Mouse (Mus musculus) adrenal gland, adult 18-20 months (tissue): ENCODE measurements around the gene Kcnd3. TPM values are rescaled to one million over a fixed set of nuclear protein-coding genes. Genes with fewer than 3 reads are reported as not detected.

ENCODE experiments used
- DNase-seq, 2 experiments: peaks; one replicate each; pipeline ENCODE4 v3.0.0; 2021 to 2022; ENCODE audit warnings: low spot score in 2 of 2
- total RNA-seq, 2 experiments: library from RNA; stranded (reverse); gene quantifications; 1 replicate in 1 of 2; 2 replicates in 1 of 2; pipeline ENCODE4 v1.2.3; 2021

Kcnd3 gene
- total RNA-seq, 2 experiments from 2014 or later: 4.2 to 9.3 TPM

DNA sequence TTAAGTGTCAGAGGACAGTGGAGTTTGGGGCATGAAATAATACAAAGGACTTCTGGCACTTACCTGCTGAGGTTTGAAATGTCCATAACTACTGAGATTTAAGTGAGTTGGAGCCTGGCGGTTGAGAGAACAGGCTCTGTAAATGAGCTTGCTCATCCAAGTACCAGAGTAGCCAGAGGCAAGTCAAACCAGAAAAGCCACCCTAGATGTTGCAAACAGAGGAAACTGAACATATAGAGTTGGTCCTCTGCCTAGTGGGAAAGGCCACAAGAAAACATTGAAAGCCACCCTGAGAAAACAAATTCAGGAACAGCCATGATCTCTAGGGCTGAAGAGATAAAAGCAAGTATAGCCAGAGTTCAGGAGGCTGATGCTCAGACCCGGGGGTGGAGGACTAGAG is 121.0 kb downstream of the Kcnd3 start:
- DNase-seq: no peak

DNA sequence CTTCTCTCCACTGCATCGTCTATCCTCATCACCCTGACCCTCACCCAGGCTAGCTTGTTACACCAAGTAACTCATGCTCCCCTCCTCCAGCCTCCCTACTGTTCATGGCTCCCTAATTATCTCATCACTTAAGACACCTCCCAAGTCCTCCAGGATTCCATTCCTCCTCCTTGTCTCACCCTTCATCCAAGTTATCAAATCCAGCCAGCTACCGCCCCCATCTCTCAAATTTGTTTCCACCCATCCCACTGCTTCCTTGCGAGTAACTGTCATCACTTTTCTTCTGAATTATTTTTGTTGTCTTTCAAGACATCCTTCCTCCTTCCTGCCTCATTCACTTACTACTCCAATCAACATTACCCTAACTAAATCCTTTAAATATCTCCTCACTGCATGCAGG is 126.2 kb downstream of the Kcnd3 start:
- DNase-seq: no peak

DNA sequence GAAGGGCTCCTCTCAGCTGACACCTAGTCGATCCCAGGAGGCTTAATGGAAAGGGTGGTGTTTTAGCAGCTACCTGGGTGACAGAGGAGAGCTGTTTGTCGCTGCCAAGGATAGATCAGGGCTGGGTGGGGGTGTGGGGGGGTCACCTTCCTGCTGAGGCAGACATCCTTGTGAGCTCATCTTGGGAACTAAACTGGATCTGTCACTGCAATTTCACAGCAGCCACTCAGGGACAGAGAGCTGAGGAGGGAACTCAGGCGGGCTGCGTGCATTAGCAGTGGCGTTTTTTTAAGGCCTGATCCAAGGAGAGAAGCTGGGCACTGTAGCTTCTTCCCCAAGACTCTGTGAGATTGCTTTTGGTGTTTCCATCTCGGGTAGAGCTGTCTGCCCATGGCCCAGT is 129.0 kb downstream of the Kcnd3 start:
- DNase-seq: no peak

DNA sequence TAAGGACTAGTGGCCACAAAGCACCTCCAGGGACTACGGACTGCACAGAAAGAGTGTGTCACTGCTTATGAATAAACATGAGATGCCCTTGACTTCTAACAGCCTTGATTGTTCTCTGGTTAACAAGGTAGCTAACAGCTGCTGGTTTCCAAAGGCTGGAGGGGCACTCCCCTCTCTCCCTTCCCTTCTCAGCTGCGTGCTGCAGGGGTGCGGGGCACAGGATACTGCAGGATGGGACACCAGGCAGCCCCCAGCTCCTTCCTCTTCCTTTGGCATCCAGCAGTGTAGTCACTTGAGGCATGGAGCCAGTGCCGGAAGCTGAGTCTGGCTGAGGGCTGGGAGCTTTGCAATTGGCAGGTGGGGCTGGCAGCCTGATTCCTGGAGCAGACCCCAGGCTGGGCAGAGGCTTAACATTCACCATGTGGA is 133.6 kb downstream of the Kcnd3 start:
- no peak for DNase-seq

DNA sequence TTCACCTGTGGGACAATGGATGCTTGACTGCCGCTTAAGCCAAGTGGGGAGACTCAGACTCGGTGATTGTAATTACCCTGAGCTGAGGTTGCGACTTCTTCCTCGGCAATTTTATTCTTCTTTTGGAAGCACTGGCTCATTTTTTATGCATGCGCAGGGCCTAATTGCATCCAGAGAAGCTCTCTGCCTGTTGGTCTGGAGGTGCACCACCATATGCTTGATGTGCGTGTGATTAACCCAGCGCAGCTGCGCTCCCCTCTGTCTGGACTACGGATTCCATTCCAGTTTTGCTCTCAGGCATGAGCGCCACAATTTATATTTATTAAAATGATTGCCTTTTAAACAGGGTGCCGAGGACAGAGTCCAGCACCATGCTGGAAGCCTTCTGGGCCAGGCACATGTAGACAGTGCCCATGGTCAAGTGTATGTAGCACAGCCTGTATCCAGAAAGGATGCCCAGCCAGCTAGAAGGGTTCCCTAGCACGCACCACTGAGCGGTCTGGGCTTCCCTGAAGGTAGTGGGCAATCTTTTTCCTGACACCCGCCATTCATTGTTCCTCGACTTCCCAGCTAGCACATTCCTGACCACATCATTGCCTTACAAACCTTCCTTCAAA is 138.0 kb downstream of the Kcnd3 start:
- no peak for DNase-seq

DNA sequence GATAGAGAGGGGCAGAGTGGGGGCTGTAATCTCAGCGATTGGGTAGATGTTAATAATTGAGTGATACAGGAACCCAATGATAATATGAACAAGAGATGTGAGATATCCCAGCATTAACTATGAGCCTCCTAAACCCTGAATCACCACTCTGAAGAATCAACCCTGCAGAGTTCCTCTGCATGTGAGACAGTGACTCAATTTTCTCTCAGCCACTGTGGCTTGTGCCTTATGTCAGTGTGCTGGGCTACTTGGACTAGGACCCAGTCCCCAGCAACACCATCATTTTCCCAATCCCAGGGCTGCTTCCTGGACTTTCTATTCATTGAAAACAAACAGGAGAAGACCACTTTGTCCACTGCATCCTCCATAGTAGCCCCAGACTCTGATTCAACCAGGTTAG is 139.6 kb downstream of the Kcnd3 start:
- DNase-seq: no peak

GRCm38 (mm10) chr3:105592246-105592645 is 140.1 kb downstream of the Kcnd3 start:
- no peak for DNase-seq

DNA sequence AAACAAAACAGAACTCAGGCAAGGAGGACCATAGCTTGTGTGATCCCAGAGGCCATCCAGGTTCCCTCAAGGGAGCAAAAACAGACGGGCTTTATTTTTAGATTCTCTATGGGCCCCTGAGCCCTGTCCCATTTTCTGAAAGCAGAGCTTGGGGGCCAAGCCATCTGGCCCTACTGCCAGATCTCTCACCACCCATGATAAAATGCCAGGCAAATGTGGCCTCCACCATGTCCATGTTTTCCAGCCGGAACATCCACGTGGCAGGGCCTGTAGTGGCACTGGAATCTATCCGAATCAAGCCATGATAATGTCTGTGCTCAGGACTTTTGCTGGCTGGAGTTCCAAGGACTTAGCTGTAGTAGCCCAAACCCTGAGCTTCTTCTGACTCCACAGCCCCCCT is 148.4 kb downstream of the Kcnd3 start:
- no peak for DNase-seq

GRCm38 (mm10) chr3:105602966-105603365 is 150.8 kb downstream of the Kcnd3 start:
- no peak for DNase-seq

DNA sequence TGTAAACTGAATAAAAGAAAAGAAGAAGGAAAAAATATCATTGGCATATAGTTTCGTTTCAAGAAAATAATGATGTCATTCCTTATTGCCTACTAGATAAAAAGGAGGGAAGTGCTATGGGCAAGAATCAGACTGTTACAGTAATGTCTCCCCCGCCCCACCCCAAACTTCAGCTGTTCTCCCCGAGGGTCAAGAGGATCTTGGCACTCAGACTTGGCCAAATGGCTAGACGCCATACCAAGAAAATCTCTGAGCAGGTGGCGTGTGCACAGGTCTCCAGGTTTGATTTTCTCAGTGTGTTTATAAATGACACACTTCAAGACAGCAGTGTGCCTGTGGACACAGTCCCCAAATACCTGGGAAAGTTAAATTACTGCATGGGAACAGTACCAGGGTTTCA is 153.6 kb downstream of the Kcnd3 start:
- DNase-seq: no peak

GRCm38 (mm10) chr3:105608857-105609256 is 156.7 kb downstream of the Kcnd3 start:
- DNase-seq: no peak

- no peak for DNase-seq
These were observed 159.6 kb downstream of the Kcnd3 start for GRCm38 (mm10) chr3:105611531-105612422.

GRCm38 (mm10) chr3:105612423-105612814 is 160.3 kb downstream of the Kcnd3 start:
- no peak for DNase-seq

GRCm38 (mm10) chr3:105616861-105617743 is 165.0 kb downstream of the Kcnd3 start:
- no peak for DNase-seq

- no peak for DNase-seq
These were observed 169.0 kb downstream of the Kcnd3 start for GRCm38 (mm10) chr3:105621154-105621553.

GRCm38 (mm10) chr3:105623137-105623536 is 171.0 kb downstream of the Kcnd3 start:
- no peak for DNase-seq

DNA sequence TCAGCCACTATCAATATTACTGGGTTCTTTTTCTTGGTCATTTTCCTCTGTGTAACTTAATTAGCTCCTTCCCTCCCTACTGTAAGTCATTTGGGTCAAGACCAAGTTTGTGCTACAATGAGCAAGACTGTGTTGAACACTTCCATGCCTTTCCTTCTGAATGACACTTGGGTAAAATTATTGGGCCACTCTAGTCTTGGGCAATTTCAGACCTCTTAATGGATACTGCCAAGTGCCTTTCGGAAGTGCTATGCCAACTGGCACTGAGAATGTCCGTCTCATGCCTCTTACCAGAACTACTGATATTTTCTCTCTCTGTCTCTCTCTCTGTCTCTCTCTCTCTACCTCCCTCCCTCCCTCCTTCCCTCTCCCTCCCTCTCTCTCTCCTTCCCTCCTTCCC is 173.8 kb downstream of the Kcnd3 start:
- DNase-seq: no peak

DNA sequence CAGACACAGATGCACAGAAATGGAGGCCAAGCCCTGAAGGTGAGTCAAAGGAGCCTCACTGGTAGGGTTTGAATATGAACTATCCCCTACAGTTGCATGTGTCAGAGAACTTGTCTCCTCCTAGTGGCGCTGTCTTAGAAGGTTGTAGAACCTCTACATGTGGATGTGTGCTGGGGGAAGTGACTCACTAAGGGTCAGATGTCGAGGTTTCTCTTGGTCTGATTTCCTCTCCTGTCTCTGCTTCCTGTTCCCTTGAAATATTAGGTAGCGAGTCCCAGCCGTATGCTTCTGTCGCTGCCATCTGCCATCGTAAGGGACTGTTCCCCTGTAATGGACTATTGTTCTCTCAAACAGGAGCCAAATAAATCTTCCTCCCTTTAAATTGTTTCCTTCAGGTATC is 175.1 kb downstream of the Kcnd3 start:
- no peak for DNase-seq

GRCm38 (mm10) chr3:105632296-105632695 is 180.2 kb downstream of the Kcnd3 start:
- DNase-seq: no peak

- no peak for DNase-seq
These were observed 180.9 kb downstream of the Kcnd3 start for GRCm38 (mm10) chr3:105633021-105633420.

- DNase-seq: peak; percentile 12 to 25
These were observed 190.1 kb downstream of the Kcnd3 start for GRCm38 (mm10) chr3:105642186-105642585.

DNA sequence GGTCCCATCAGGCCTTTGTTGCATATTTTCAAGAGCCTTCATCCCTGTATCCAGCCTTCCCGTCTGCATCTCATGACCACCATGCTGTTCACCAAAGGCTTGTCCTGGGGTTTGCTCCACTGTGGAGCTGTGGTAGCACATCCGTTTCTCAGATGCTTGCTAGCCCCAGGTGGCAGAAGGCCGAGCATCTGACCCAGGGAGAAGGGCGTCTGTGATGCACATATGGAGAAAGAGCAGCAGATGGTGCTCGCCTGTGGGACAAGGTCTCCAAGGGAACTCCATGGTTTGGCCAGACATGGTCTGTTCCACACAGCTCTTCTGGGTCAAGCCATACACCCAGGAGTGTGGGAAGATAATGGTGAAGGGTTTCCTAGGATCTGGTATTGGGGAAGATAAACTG is 191.4 kb downstream of the Kcnd3 start:
- DNase-seq: no peak
